Mouse (Mus musculus): ENCODE measurements around the gene Tsga10.
"Not testable (repeated sequence)": the region's sequence is repeated elsewhere in the genome, so short reads cannot be mapped to it uniquely, and the experiment has no call there.

The Tsga10 gene

GRCm38 (mm10) chr1:37719761-37720640, 146.2 kb downstream of the Tsga10 start, which contains the start of gene 2010300C02Rik:
2010300C02Rik (minus strand) TSS chr1:37720085.
- DNase-seq (ENCODE audit: low read depth, low spot score): peak; percentile 75

GRCm38 (mm10) chr1:37719030-37719723, 147.1 kb downstream of the Tsga10 start:
- peak; percentile 57 for DNase-seq (ENCODE audit: low read depth, low spot score)

DNA sequence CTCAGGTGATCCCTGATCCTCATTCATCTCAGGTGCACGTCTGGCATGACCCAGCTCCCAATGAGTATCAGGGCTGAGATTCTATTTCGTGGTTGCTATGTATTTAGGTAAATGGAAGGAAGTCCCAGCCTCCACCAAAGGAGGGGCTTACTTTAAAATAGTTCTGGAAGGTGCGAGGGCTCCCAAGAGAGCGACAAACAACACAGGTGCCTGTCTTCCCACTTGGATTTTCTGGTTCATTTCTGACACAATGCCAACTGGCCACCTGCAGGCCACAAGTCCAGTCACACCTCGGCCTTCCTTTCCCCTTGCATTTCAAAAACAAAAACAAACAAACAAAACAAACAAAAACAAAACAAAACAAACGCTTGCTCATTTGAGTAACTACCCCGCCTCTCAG, 147.7 kb downstream of the Tsga10 start:
- DNase-seq (ENCODE audit: low read depth, low spot score): no peak

DNA sequence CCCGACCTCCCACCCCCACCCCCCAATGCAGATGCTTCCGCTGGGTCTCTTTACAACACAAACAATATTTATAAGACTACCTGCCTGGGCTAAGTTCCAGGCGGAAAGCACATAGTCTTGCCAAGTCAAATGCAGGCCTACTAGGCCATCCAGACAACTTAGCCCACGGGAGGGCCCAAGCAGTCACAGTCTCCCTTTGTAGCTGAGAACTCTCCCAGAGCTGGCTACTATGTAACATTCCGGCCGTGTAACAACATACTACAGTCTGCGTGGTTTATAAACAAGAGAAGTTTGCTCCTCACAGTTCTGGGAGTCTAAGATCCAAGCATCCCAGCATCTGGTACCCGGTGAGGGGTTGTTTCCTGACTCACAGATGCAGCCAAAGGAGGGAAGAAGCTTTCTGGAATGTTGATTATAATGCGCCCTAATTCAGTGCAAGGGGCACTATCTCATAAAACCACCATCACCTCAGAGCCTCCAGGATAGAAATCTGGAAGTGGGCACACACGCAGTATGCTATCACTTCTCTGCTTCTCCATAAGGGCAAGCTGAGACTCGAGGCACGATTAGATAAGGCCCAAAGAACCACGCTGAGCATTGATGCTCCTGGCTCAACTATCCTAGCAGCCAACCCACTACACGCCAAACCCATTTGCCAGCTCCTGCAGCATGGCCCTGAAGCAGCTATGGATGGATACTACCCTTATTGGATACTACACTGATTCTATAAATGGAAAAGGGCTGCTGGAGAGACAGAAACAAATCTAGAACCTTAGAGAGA, 148.6 kb downstream of the Tsga10 start:
- DNase-seq (ENCODE audit: low read depth, low spot score): no peak

DNA sequence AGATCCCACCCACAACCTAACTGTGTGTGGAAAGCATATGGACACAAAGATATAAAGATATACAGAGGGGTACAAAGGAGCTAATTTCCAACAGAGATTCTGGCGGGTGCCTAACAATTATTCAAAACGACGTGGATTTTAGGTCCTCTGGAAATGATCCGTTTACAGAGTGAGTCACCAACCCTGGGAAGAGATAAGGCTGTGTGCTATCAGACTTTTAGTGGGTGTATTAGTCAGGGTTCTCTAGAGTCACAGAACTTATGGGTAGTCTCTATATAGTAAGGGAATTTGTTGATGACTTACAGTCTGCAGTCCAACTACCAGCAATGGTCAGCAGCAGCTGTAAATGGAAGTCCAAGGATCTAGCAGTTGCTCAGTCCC, 153.9 kb downstream of the Tsga10 start:
- not testable (repeated sequence) for DNase-seq (ENCODE audit: low read depth, low spot score)

DNA sequence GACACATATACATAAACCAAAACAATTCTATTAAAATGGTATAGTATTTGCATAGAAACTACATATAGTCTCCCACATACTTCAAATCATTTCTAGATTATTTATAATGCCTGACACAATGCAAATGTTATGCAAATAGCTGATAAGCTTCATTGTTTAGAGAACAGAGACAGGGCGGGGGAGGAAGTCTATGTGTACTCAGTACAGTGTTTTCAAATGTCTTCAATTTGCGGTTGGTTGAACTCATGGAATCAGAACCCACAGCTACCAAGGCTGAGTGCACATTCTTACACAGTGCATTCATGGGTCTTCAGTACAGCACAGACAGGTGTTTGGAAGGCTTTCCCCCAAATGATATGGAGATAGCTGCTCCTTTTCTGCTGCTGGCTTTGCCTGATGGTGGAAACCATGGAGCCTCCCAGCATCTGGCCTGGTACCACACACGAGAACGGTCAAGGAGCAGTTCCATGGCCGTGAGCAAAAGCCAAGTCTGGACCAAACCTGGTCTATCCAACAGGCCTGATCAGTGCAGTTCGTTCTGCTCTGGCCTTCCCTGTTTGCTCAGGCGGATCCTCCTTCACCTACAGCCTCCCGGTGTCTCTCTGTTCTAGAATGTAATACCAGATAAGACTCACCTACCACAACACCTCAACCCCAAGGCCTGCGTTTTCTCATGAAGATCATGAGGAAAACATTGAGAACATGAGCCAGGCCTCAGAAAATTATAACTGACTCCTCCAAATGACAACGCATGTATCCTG, 154.5 kb downstream of the Tsga10 start:
- DNase-seq (ENCODE audit: low read depth, low spot score): no peak

DNA sequence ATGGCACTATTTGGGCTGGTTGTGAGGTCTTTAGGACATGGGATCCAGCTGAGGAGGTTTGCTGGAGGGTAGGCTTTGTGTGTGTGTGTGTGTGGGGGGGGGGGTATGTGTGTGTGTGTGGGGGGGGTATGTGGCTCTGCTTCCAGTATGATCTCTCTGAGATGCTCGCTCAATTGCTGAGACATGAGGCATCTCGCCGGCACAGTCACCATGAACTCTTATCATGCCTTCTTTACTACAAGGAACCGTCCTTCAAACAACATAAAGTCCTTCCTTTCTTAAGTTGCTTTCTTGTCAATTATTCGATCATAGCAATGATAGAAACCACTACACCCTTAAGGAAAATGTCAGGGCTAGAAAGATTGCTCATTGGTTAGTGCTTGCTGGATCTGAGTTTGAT, 155.1 kb downstream of the Tsga10 start:
- DNase-seq (ENCODE audit: low read depth, low spot score): no peak

- DNase-seq (ENCODE audit: low read depth, low spot score): no peak
Measured at GRCm38 (mm10) chr1:37709736-37710135, 156.5 kb downstream of the Tsga10 start.

DNA sequence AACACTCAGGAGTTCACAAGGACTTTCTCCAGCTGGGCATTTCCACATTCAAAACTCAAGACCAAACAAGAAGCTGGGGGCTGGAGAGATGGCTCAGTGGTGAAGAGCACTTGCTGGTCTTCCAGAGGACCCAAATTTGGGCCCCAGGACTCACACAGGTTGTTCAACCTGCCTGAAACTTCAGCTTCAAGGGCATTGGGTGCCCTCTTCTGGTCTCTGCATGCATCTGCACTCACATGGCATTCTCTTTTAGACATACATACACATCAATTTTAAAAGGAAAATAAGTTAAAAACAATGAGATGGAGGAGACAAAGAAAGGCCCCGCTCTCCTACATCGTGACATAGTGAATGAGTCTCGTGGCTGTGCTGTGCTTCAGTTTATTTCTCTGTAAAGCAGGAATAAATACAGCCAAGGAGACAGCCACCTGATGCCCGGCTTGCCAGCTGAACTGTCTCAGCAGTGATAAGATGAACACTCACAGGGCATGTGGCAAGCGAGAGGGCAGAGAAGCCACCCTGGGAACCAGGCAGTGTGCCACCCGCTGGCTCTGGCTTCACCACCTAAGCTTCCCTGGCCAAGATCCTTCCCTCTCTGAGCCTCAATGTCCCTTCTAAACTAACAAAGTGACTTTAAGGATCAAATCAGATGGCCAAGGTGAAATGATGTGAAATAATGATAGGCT, 157.8 kb downstream of the Tsga10 start:
- DNase-seq (ENCODE audit: low read depth, low spot score): peak; percentile 60

Measured in ZHBTc4 (cell line).